Mouse (Mus musculus) WW6 (cell line): Measurements from ENCODE around the gene Dnah3.

Experiments used
- DNase-seq: peaks from one replicate; pipeline ENCODE4 v3.0.0-alpha.2; 2013; ENCODE audit warnings: low read depth, low spot score

Gene Dnah3

GRCm38 (mm10) chr7:119954047-119954446, 141.0 kb downstream of the Dnah3 start:
- no peak for DNase-seq

- DNase-seq, result no peak
Observed at GRCm38 (mm10) chr7:119941569-119941968, 153.5 kb downstream of the Dnah3 start.

- no peak for DNase-seq
Observed at GRCm38 (mm10) chr7:119937036-119937435, 158.0 kb downstream of the Dnah3 start.

- no peak for DNase-seq
Observed at GRCm38 (mm10) chr7:119936321-119936720, 158.8 kb downstream of the Dnah3 start.

- DNase-seq, result no peak
Observed at GRCm38 (mm10) chr7:119928783-119929440, 166.2 kb downstream of the Dnah3 start.

- DNase-seq, result no peak
Observed at GRCm38 (mm10) chr7:119921054-119921453, 174.0 kb downstream of the Dnah3 start.

- no peak for DNase-seq
Observed at GRCm38 (mm10) chr7:119920457-119920856, 174.6 kb downstream of the Dnah3 start.

- no peak for DNase-seq
Observed at GRCm38 (mm10) chr7:119911727-119912126, 183.4 kb downstream of the Dnah3 start.

GRCm38 (mm10) chr7:119906523-119907215, 188.4 kb downstream of the Dnah3 start:
- no peak for DNase-seq

GRCm38 (mm10) chr7:119899386-119900057, 195.6 kb downstream of the Dnah3 start:
- no peak for DNase-seq

GRCm38 (mm10) chr7:119898247-119898856, 196.7 kb downstream of the Dnah3 start:
- no peak for DNase-seq

- DNase-seq, result no peak
Observed at GRCm38 (mm10) chr7:119897521-119898109, 197.5 kb downstream of the Dnah3 start.

- DNase-seq, result peak; percentile 95
Observed at GRCm38 (mm10) chr7:119895639-119896512, 199.2 kb downstream of the Dnah3 start, which contains the start of the genes Lyrm1 and Dcun1d3. Gene Lyrm1, plus strand, starts transcription at chr7:119895861. Gene Dcun1d3, minus strand, starts transcription at chr7:119896298.

- DNase-seq, result no peak
Observed at GRCm38 (mm10) chr7:119894818-119895544, 200.1 kb downstream of the Dnah3 start.

- no peak for DNase-seq
Observed at GRCm38 (mm10) chr7:119892742-119893141, 202.3 kb downstream of the Dnah3 start.

GRCm38 (mm10) chr7:119892198-119892597, 202.9 kb downstream of the Dnah3 start:
- no peak for DNase-seq

GRCm38 (mm10) chr7:119887887-119888286, 207.2 kb downstream of the Dnah3 start:
- DNase-seq, result no peak

GRCm38 (mm10) chr7:119881229-119881628, 213.9 kb downstream of the Dnah3 start:
- no peak for DNase-seq

GRCm38 (mm10) chr7:119880345-119880744, 214.7 kb downstream of the Dnah3 start:
- no peak for DNase-seq

- no peak for DNase-seq
Observed at GRCm38 (mm10) chr7:119879171-119879570, 215.9 kb downstream of the Dnah3 start.
